Mouse (Mus musculus) cerebellum, adult 11 months (tissue): Measurements from ENCODE around the gene Gk5.
"Not testable (repeated sequence)": the region's sequence is repeated elsewhere in the genome, so short reads cannot be mapped to it uniquely, and the experiment has no call there.

Source experiments
- DNase-seq: peaks from one replicate; pipeline ENCODE4 v3.0.0; 2022

Gk5 gene

DNA sequence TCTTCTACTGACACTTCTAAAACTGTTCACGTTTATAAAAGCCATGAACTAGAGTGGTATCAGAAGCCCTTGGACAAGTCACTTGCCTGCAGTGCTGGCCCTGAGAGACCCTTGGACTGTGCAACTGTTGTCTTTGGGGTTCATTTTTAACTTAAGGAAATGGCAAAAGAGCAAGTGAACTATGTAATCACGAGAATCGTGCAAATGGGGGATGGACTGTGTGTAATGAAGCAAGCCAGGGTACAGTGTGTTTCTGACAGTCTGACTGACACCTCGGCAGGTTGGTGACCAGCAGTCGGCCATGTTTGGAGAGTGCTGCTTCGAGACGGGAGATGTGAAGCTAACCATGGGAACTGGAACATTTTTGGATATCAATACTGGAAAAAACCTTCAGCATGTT, 33.6 kb downstream of the Gk5 start:
- no peak for DNase-seq

DNA sequence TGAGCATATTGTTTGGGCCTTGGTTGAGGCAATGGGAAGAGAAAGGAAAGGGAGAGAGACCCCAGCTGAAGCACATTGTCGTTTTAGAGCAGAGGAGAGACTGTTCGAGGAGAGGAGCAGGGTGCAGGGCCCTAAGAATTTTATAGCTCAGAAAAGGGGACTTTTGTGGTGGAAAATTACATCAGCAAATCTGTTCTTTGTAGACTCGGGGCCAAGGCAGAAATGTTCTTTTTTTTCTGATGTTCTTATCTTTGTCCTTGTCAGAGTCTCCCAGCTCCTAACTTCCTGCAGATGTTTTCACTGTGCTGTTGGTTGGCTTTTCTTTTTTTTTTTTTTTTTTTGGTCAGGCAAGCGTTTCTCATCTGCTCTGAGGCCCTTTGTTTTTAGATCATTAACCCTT, 39.3 kb downstream of the Gk5 start:
- DNase-seq: no peak

DNA sequence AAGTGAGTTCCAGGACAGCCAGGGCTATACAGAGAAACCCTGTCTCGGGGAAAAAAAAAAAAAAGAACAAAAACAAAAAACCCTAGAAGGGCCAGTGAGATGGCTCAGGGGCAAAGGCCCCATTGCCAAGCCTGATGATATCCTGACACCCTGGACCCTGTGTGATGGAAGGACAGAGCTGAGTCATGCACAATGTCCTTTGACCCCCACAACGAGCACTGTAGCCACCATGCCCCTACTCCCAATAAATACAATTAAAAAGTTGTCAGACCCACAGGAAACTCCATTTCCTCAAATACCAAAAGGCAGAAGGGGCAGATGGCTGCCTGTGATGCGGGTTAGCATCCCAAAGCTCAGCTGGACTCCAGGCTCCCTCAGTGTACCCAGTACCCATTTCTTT, 39.9 kb downstream of the Gk5 start:
- no peak for DNase-seq

DNA sequence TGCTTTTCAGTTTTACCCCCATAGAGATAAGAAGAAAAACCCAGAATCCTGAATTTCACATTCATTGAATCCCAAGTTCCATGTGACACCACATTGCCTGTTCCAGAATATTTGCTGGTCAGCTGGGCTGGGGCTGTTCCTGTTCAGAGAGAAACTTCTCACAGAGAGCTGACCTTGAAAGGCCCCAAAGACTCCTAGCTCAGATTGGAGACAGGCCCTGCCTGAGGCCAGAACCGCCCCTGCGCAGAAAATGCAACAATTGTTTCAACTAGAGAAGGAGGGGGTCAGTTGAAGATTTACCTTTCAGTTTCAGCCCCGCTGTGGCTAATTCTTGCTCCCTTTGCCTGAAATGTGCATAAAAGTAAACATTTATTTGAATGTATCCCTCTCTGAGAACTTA, 41.6 kb downstream of the Gk5 start:
- no peak for DNase-seq

- no peak for DNase-seq
These were observed 43.3 kb downstream of the Gk5 start for GRCm38 (mm10) chr9:96162421-96162820.

- no peak for DNase-seq
These were observed 44.3 kb downstream of the Gk5 start for GRCm38 (mm10) chr9:96163443-96163842.

- not testable (repeated sequence) for DNase-seq
These were observed 44.8 kb downstream of the Gk5 start for GRCm38 (mm10) chr9:96163983-96164382.

- DNase-seq: peak; percentile 14
These were observed 48.0 kb downstream of the Gk5 start for GRCm38 (mm10) chr9:96167168-96167585.

- no peak for DNase-seq
These were observed 51.4 kb downstream of the Gk5 start for GRCm38 (mm10) chr9:96170600-96170999.

DNA sequence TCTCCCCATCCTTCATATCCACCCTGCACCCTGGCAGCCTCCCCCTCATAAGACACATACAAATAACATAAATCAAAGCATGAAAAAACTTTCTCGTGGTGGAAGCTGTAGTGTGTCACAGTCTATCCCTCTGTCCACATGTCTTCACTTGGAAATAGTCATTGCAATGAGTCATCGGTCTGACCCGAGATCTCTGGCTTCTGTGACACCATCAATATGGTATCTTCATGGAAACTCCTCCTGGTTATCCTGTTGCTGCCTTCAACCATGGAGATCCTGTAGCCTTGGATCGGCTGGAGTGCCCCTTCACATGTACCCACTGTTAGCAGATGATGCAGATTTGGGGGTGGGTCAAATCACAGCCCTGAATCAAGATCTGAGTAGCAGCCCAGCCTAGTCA, 65.7 kb downstream of the Gk5 start:
- no peak for DNase-seq

- DNase-seq: no peak
These were observed 67.5 kb downstream of the Gk5 start for GRCm38 (mm10) chr9:96186701-96187100.

GRCm38 (mm10) chr9:96195885-96196622, 76.9 kb downstream of the Gk5 start, which contains the start of gene Tfdp2:
Gene Tfdp2, plus strand, starts transcription at chr9:96196275.
- peak; percentile 86 for DNase-seq

DNA sequence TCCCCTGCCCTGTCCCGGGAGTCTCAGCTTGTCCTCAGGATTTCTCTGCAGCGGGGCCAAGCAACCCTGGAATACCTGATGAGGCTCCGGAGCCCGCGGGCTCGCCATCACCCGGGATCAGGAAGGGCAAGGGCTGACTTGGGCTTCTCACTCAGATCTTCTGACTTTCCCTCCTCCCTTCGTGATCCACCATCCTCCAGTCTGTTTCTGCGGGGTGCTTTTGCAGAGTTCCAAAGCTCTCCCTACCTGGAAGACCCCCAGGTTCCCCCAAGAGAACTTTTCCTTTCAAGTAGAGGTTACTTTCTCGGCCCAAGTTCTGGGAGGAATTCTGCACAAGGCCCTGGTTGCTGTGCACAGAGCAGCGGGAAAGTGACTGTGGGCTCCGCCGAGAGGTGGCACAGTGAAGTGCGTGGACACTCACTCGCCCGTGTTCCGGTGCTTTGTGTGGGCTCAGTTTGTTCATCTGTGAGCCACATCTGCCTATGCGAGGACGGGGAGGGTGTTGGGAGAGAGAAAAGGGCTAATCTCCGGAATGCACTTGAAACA, 77.5 kb downstream of the Gk5 start:
- DNase-seq: peak; percentile 35

DNA sequence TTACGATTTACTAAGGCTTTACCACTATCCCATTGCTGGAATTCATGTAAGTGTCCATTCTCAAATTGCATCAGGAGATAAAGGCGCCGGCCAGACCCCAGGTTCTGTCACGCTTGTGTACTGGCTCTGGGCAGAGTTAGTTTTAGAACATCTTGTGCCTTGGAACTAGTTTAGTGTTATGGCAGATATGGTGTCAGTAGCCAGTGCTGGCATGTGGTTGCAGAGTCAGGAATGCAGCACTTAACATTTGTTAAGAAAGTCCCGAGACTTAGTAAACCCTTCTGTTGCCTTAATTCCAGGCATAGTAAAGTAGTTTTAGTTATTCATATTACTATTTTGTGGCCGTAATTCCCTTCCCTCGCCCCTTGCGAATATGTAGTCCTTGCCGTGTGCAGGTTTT, 78.6 kb downstream of the Gk5 start:
- no peak for DNase-seq

GRCm38 (mm10) chr9:96203663-96204062, 84.5 kb downstream of the Gk5 start:
- DNase-seq: no peak

- DNase-seq: no peak
These were observed 88.3 kb downstream of the Gk5 start for GRCm38 (mm10) chr9:96207428-96207827.

GRCm38 (mm10) chr9:96213036-96213645, 94.0 kb downstream of the Gk5 start:
- DNase-seq: no peak

GRCm38 (mm10) chr9:96214171-96214570, 95.0 kb downstream of the Gk5 start:
- no peak for DNase-seq

DNA sequence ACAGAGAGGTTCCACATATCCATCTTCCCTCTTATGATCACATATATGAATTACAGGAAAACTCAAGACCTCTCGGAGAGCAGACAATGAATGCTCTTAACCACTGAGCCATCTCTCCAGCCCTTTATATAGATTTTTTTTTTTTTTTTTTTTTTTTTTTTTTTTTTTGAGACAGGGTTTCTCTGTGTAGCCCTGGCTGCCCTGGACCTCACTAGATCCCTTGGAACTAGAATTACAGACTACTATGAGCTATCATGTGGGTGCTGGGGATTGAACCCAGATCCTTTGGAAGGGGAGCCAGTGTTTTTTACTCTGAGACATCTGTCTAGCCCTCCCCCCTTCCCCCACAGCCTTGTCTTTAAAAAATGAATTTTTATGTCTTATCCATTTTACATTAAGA, 98.1 kb downstream of the Gk5 start:
- DNase-seq: no peak

DNA sequence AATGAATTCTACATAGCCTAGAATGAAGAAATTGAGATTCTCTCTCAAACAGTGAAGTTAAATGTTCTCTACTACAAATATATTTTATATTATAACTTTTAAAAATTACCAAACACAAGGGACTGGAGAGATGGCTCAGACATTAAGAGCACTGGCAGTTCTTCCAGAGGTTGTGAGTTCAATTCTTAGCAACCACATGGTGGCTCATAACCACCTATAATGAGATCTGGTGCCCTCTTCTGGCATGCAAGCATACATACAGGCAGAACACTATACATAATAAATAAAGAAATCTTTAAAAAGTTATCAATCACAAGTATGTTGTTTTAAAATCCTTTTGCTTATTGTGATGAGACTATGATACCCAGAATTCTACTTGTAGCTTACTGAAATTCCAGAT, 98.6 kb downstream of the Gk5 start:
- DNase-seq: no peak

DNA sequence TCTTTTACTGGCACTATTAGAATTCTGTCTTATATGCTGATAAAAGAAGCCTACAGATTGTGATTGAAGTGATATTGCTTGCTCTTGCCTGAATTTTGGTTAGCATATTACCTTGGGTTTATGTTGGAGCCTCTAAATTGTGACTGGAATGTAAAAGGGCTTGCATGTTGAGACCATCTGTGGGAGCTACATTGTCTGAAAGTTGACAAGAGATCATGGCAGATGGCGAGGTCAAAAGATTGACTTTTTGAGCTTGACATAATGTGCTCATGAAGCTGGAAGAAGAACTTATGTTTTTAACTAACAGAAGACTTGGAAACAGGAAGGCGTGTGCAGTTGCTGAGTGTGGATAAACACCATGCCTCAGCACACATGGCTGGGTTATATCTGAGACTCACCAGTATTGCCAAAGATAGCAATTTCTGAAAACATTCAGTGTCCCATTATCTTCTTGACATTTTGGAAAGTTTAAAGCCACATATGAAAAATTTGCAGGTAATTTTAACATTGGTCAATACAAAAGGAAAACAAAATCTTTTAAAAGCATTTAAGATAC, 100.0 kb downstream of the Gk5 start:
- no peak for DNase-seq

DNA sequence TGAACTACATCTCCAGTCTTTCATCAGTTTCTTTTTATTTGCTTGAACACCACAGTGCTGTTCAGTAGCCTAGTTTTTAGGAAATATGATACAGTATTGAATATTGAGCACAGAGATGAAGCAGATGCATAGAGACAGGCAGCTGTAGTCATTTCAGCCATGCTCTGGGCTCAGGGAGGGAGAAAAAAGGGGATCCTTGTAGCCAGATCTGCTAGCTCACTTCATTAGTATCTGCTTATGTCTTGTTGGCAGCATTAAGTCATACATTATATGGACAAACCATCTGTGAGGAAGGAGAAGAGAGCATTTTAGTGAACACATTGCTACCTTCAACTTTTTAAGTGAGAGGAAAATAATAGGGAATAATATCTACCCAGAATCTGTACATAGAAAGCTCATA, 101.3 kb downstream of the Gk5 start:
- DNase-seq: no peak

GRCm38 (mm10) chr9:96223302-96223701, 104.1 kb downstream of the Gk5 start:
- no peak for DNase-seq

DNA sequence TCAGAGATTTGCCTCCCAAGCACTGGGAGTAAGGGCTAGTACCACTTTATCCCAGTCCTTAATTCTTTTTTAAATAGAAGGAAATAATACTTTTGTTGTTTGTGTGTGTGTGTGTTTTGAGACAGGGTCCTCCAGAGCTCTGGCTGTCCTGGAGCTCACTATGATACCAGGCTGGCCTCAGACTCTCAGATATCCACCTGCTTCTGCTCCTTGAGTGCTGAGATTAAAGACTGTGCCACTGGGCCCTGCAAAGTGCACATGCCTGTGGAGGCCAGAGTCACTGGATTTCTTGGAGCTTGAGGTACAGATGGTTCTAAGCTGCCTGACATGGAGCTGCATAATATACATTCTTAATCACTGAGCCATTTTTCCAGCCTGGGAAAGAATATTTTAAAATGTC, 109.1 kb downstream of the Gk5 start:
- DNase-seq: no peak
